Mouse (Mus musculus) CH12.LX (cell line): Measurements from ENCODE around the gene Camkk1. TPM values are rescaled to one million over a fixed set of nuclear protein-coding genes. Genes with fewer than 3 reads are reported as not detected.

Source experiments
- DNase-seq: peaks from one replicate; pipeline ENCODE4 v3.0.0-alpha.2; 2013; ENCODE audit errors: extremely low read depth
- H3K27ac ChIP-seq: 2 replicates; pipeline ENCODE4 v1.5.1; 2012; ENCODE audit warnings: low read depth, mild to moderate bottlenecking, control low read depth, moderate library complexity; ENCODE audit not compliant: insufficient read depth
- H3K27me3 ChIP-seq: replicated peaks from 2 replicates; pipeline ENCODE3; 2012; ENCODE audit warnings: inconsistent platforms
- H3K36me3 ChIP-seq, 2 experiments: replicated peaks in 1 of 2; 2 replicates each; pipeline versions ENCODE3 to v1.6.1; 2012; ENCODE audit warnings: inconsistent platforms in 1 of 2, low read length in 1 of 2, mild to moderate bottlenecking in 1 of 2, mixed read lengths in 1 of 2, moderate library complexity in 1 of 2; ENCODE audit not compliant: control insufficient read depth in 1 of 2, insufficient read depth in 1 of 2
- H3K4me1 ChIP-seq, 2 experiments: 2 replicates each; pipeline ENCODE4 v1.6.1; 2012; ENCODE audit warnings: inconsistent platforms in 1 of 2, moderate library complexity in 1 of 2; ENCODE audit not compliant: insufficient read depth in 2 of 2, control insufficient read depth in 1 of 2
- H3K4me2 ChIP-seq: 2 replicates; pipeline ENCODE4 v1.6.1; 2012; ENCODE audit warnings: low read depth, mild to moderate bottlenecking, control low read depth; ENCODE audit not compliant: poor library complexity, insufficient read depth, severe bottlenecking
- H3K4me3 ChIP-seq, 3 experiments: fragments of 150-350 bp in 1 of 3; sonication (generic) in 1 of 3; replicated peaks in 1 of 3; 2 replicates each; pipeline versions ENCODE3 to v1.5.1; 2011 to 2012; ENCODE audit warnings: low read depth in 2 of 3, low read length in 2 of 3, mild to moderate bottlenecking in 2 of 3, moderate library complexity in 2 of 3, control low read depth in 1 of 3, improper control_type of control experiment in 1 of 3, inconsistent platforms in 1 of 3, mixed read lengths in 1 of 3; ENCODE audit not compliant: poor library complexity in 1 of 3
- H3K79me2 ChIP-seq: replicated peaks from 2 replicates; pipeline ENCODE4 v1.6.1; 2012; ENCODE audit warnings: mild to moderate bottlenecking, moderate library complexity; ENCODE audit not compliant: control insufficient read depth, poor library complexity, insufficient read depth, severe bottlenecking; ENCODE audit errors: extremely low read depth
- H3K9ac ChIP-seq: 2 replicates; pipeline ENCODE4 v1.6.1; 2012; ENCODE audit warnings: low read depth, mild to moderate bottlenecking, control low read depth, moderate library complexity; ENCODE audit not compliant: insufficient read depth
- H3K9me3 ChIP-seq: replicated peaks from 2 replicates; pipeline ENCODE3; 2012; ENCODE audit warnings: low read length, inconsistent platforms, mixed read lengths
- CHD2 ChIP-seq: IDR thresholded peaks from 2 replicates; pipeline ENCODE4 v1.6.1; 2011; ENCODE audit warnings: low read length, improper control_type of control experiment
- E2F4 ChIP-seq: IDR thresholded peaks from 2 replicates; pipeline ENCODE4 v1.6.1; 2011; ENCODE audit warnings: low read depth, low read length, improper control_type of control experiment; ENCODE audit not compliant: insufficient replicate concordance
- ELF1 ChIP-seq: IDR thresholded peaks from 2 replicates; pipeline ENCODE4 v1.6.1; 2014; ENCODE audit warnings: low read depth, mild to moderate bottlenecking, inconsistent platforms, low read length, improper control_type of control experiment
- GABPA ChIP-seq: IDR thresholded peaks from 2 replicates; pipeline ENCODE4 v1.6.1; 2012; ENCODE audit warnings: low read depth, low read length, improper control_type of control experiment, inconsistent platforms; ENCODE audit not compliant: insufficient replicate concordance
- HCFC1 ChIP-seq: IDR thresholded peaks from 2 replicates; pipeline ENCODE4 v1.6.1; 2012; ENCODE audit warnings: low read depth, mild to moderate bottlenecking, inconsistent platforms, low read length, improper control_type of control experiment
- IRF4 ChIP-seq: IDR thresholded peaks from 2 replicates; pipeline ENCODE4 v1.6.1; 2014; ENCODE audit warnings: low read depth, mild to moderate bottlenecking, inconsistent platforms, low read length, improper control_type of control experiment
- KAT2A ChIP-seq: IDR thresholded peaks from 2 replicates; pipeline ENCODE4 v1.6.1; 2012; ENCODE audit warnings: low read length, improper control_type of control experiment, inconsistent platforms; ENCODE audit not compliant: insufficient replicate concordance
- MAFK ChIP-seq: IDR thresholded peaks from 2 replicates; pipeline ENCODE4 v1.6.1; 2011; ENCODE audit warnings: low read length, improper control_type of control experiment; ENCODE audit not compliant: insufficient replicate concordance
- MAX ChIP-seq: IDR thresholded peaks from 2 replicates; pipeline ENCODE4 v1.6.1; 2011; ENCODE audit warnings: low read length, improper control_type of control experiment
- MAZ ChIP-seq: IDR thresholded peaks from 2 replicates; pipeline ENCODE4 v1.6.1; 2012; ENCODE audit warnings: low read depth, mild to moderate bottlenecking, inconsistent platforms, low read length, improper control_type of control experiment, moderate library complexity
- MEF2A ChIP-seq: IDR thresholded peaks from 2 replicates; pipeline ENCODE4 v1.6.1; 2014; ENCODE audit warnings: low read depth, mild to moderate bottlenecking, inconsistent platforms, low read length, improper control_type of control experiment, borderline replicate concordance
- MXI1 ChIP-seq: IDR thresholded peaks from 2 replicates; pipeline ENCODE4 v1.6.1; 2011; ENCODE audit warnings: mild to moderate bottlenecking, low read depth, low read length, improper control_type of control experiment
- NELFE ChIP-seq: IDR thresholded peaks from 2 replicates; pipeline ENCODE4 v1.6.1; 2011; ENCODE audit warnings: low read depth, low read length, improper control_type of control experiment
- RAD21 ChIP-seq: IDR thresholded peaks from 2 replicates; pipeline ENCODE4 v1.6.1; 2011; ENCODE audit warnings: low read depth, mild to moderate bottlenecking, low read length, improper control_type of control experiment, moderate library complexity
- SIN3A ChIP-seq: IDR thresholded peaks from 2 replicates; pipeline ENCODE4 v1.6.1; 2012; ENCODE audit warnings: low read length, improper control_type of control experiment, inconsistent platforms
- TBP ChIP-seq: conservative IDR thresholded peaks from 2 replicates; pipeline ENCODE4 v1.6.1; 2011; ENCODE audit warnings: low read depth, low read length, improper control_type of control experiment
- TCF12 ChIP-seq: IDR thresholded peaks from 2 replicates; pipeline ENCODE4 v1.6.1; 2014; ENCODE audit warnings: low read depth, mild to moderate bottlenecking, inconsistent platforms, low read length, improper control_type of control experiment
- UBTF ChIP-seq: IDR thresholded peaks from 2 replicates; pipeline ENCODE4 v1.6.1; 2012; ENCODE audit warnings: low read depth, mild to moderate bottlenecking, inconsistent platforms, low read length, improper control_type of control experiment, moderate library complexity
- USF1 ChIP-seq: IDR thresholded peaks from 2 replicates; pipeline ENCODE4 v1.6.1; 2014; ENCODE audit warnings: low read depth, mild to moderate bottlenecking, inconsistent platforms, low read length, improper control_type of control experiment
- ZC3H11A ChIP-seq: IDR thresholded peaks from 2 replicates; pipeline ENCODE4 v1.6.1; 2012; ENCODE audit warnings: low read depth, mild to moderate bottlenecking, inconsistent platforms, low read length, improper control_type of control experiment
- ZMIZ1 ChIP-seq: IDR thresholded peaks from 2 replicates; pipeline ENCODE4 v1.6.1; 2012; ENCODE audit warnings: low read depth, mild to moderate bottlenecking, inconsistent platforms, low read length, improper control_type of control experiment
- ZNF384 ChIP-seq: IDR thresholded peaks from 2 replicates; pipeline ENCODE4 v1.6.1; 2012; ENCODE audit warnings: low read depth, low read length, improper control_type of control experiment, inconsistent platforms
- dilution Hi-C: fragments of 300-500 bp; cut with MboI; formaldehyde crosslinking; loops from 2 replicates; pipeline ENCODE4 v1.14.3; 2020; ENCODE audit warnings: low sequenced_read_pairs; ENCODE audit not compliant: extremely low pct_unique_long_range_greater_than_20kb, extremely low pct_ligation_motif_present
- in situ Hi-C: fragments of 300-500 bp; cut with MboI; formaldehyde crosslinking; loops from 3 replicates; pipeline ENCODE4 v1.14.3; 2019; ENCODE audit warnings: low sequenced_read_pairs, low pct_ligation_motif_present, low pct_unique_long_range_greater_than_20kb, mixed read lengths
- polyA plus RNA-seq: library from polyadenylated mRNA; unstranded; fragments of >175 nt; gene quantifications from 2 replicates; pipeline ENCODE4 v1.2.1, GENCODE M21; 2012; ENCODE audit warnings: low read depth; ENCODE audit not compliant: insufficient read length
- total RNA-seq, 2 experiments: library from RNA; depleted of rRNA; stranded (reverse); fragments of 300-350 nt in 1 of 2; fragments of >200 nt in 1 of 2; gene quantifications; 2 replicates each; pipeline ENCODE4 v1.2.3; 2012 to 2014

Camkk1 gene
- total and polyA plus RNA-seq, 3 experiments: 5.0 to 9.1 (median 5.1) TPM

DNA sequence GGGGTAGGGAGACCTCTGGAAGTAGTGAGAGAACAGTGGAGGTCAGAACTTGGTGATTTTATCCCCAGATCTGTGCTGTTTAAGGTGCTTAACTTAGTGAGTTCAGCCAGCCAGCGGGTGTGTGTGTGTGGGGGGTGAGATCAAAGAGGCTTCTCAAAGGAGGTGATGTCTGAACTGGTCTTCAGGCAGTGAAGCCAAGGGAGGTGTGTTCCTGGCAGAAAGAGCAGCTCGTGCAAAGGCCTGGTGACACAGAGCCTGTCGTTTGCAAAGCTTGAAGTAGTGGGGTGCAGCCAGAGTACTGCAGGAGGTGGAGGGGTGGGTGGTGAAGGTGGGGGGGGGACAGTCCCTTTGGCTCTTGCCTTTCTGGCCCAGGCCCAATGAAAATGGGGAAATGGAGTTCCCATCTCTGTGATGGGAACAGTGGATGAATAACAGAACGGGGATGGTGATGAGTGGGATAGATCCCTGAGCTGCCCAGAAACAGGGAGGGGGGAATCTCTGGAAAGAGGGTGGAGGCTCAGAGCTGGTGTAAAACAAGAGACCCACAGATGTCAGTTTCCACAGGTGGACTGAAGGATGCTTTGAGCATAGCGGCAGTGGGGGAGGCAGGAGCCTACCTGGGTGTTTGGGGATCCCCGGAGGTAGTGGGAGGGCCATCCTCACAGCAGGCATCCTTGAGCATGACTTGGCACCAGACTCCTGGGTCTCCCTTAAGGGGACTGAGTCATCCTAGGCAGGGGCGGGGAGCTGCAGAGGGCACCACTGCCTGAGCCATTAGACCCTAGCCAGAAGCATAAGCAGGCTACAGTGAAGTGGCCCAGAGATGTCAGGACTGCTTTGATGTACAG lies 2.4 kb downstream of the Camkk1 start:
- Histone ChIP-seq H3K4me2 (no peak overlapping the region), H3K4me1 (peaks cover 42 to 75% of the 10 kb centered on the region in 2 experiments), H3K79me2 (no peaks in the 10 kb centered on the region), H3K9me3 (no peaks in the 10 kb centered on the region), H3K4me3 (no peak overlapping the region), H3K36me3 (peaks cover 0 to 18% of the 10 kb centered on the region in 2 experiments), H3K9ac (no peak overlapping the region), H3K27me3 (peaks cover 15% of the 10 kb centered on the region), H3K27ac (no peak overlapping the region)
- no peak for DNase-seq
- TF ChIP-seq TCF12: no peak
- TF ChIP-seq ZC3H11A: no peak
- no peak for TF ChIP-seq E2F4
- TF ChIP-seq KAT2A: no peak
- TF ChIP-seq NELFE: no peak
- no peak for TF ChIP-seq CHD2
- no peak for TF ChIP-seq MAFK
- no peak for TF ChIP-seq ZMIZ1
- TF ChIP-seq TBP: no peak
- no peak for TF ChIP-seq MAX
- no peak for TF ChIP-seq MXI1
- TF ChIP-seq RAD21: no peak
- no peak for TF ChIP-seq UBTF
- no peak for TF ChIP-seq MEF2A
- TF ChIP-seq ZNF384: no peak
- TF ChIP-seq HCFC1: no peak
- TF ChIP-seq ELF1: no peak
- dilution Hi-C loops: no loop called here
- in situ Hi-C loops: loop anchor here (25.0 kb wide), 1 partner anchor 584 kb away; the partner anchor contains the start of genes Ggt6 and Mybbp1a

DNA sequence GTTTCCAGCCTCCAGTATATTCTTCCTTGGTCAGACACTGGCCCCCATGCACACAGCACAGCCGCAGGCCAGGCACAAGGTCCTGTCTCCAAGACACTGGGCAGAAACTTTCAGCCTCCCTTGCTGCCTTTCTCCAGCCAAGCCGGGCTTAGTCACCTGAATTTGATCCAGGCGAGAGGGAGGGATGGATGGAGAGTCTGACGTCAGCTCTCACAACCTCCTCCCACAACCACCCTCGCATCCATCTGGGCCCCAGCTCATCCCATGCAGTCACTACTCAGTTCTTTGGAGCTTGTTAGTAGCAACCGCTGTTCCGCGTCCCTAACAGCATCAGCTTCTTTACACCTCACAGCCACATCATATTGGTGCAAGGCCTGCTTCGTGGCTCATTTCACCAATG lies 4.3 kb downstream of the Camkk1 start:
- H3K4me3 ChIP-seq: no peak overlapping the region
- no peaks in the 10 kb centered on the region for H3K79me2 ChIP-seq
- no peak overlapping the region for H3K9ac ChIP-seq
- H3K27me3 ChIP-seq: peaks cover 15% of the 10 kb centered on the region
- H3K36me3 ChIP-seq: peaks cover 2 to 24% of the 10 kb centered on the region in 2 experiments
- no peak for DNase-seq
- H3K4me1 ChIP-seq: peaks cover 42 to 79% of the 10 kb centered on the region in 2 experiments
- no peaks in the 10 kb centered on the region for H3K9me3 ChIP-seq
- in situ Hi-C loops (loop anchor here (25.0 kb wide), 1 partner anchor 586 kb away; the partner anchor contains the start of genes Ggt6 and Mybbp1a), dilution Hi-C loops (no loop called here)
- no peak overlapping the region for H3K4me2 ChIP-seq
- TF ChIP-seq IRF4 (no peak), USF1 (no peak), SIN3A (no peak), GABPA (no peak), HCFC1 (no peak), MAZ (no peak), MEF2A (no peak)
- H3K27ac ChIP-seq: no peak overlapping the region
